Mouse (Mus musculus): Measurements from ENCODE around the gene Clec2d.

DNA sequence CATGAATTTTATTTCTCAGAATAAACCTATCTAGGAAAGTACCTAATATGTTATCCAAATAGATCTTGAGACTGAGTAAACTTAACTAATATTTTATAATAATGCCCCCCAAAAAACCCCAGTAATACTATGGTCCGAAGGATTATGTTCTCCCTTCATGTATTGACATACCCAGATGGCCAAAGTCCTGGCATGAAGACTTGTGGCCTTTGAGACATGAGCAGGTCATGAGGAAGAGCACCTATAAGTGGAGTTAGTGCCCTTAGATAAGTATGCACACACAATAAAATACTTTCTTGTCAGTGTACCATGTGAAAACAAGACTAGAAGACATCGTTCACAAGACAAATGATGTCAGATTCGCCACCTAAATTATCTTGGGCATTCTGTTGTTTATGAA lies 24.4 kb downstream of the Clec2d start:
- TF ChIP-seq CTCF (IDR thresholded peaks at IDR 0.05; ENCODE audit: borderline replicate concordance, extremely low read depth, insufficient read depth, insufficient read length) = no peak
- TF ChIP-seq POLR2A (IDR thresholded peaks at IDR 0.05; ENCODE audit: borderline replicate concordance, extremely low read depth, insufficient read depth, insufficient read length, poor library complexity, severe bottlenecking) = no peak
